Mouse (Mus musculus): ENCODE measurements around the gene Zfp326.
"Not testable (repeated sequence)": the region's sequence is repeated elsewhere in the genome, so short reads cannot be mapped to it uniquely, and the experiment has no call there.

Zfp326 gene

GRCm38 (mm10) chr5:105876068-105876924, at the start of gene Zfp326:
Gene Zfp326, plus strand, starts transcription at chr5:105876565.
- peak; percentile 60 for DNase-seq (ENCODE audit: low spot score)

- no peak for DNase-seq (ENCODE audit: low spot score)
Observed at GRCm38 (mm10) chr5:105826916-105827510, 49.4 kb upstream of the Zfp326 start.

- no peak for DNase-seq (ENCODE audit: low spot score)
Observed at GRCm38 (mm10) chr5:105828050-105828449, 48.3 kb upstream of the Zfp326 start.

DNA sequence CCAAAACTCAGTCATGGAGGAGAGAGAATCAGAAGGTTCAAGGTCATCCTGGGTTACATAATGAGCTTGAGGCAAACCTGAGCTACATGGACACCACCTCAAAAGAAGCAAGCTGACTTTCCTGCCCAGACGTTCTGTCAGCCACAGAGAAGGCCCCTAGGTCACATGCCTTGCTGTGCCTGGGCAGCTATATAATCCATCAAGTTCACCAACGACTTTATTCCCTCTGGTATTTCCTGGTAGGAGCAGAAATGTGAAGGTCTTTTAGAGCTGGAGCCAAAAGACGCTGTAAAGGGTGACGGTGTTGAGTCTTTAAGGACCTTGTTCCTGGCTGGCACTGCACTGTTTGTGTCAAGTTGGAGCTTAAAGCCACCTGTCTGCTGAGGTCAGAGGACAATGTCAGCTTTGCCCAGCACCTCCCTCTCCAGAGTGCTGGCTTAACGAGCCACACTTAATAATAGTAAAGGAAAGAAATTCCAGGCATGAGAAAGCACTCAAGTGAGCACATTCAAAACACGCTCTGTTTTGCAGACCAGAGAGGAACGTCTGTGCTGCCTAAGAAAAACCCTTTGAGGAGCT, 47.3 kb upstream of the Zfp326 start:
- no peak for DNase-seq (ENCODE audit: low spot score)

GRCm38 (mm10) chr5:105832140-105832539, 44.2 kb upstream of the Zfp326 start:
- DNase-seq (ENCODE audit: low spot score): no peak

DNA sequence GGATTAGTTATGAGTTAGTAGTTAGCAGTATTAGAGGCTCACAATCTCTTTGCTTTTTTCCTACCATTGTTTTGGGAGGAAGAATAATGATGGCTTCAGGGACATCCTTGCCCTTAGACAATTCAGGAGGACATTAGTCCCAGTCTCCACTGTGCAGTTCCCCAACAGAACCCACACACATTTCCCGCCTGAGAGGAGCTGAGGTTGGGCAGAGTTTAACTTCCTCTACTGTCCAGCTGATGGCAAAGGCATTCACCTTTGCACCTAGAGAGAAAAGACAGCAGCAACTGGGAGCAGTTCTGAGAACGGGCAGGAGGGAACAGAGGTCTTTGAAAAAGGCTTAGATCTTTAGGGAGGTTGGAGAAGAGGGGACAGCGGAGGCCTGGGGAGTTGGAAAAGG, 42.4 kb upstream of the Zfp326 start:
- no peak for DNase-seq (ENCODE audit: low spot score)

GRCm38 (mm10) chr5:105836006-105836405, 40.4 kb upstream of the Zfp326 start:
- no peak for DNase-seq (ENCODE audit: low spot score)

GRCm38 (mm10) chr5:105839740-105840310, 36.5 kb upstream of the Zfp326 start:
- no peak for DNase-seq (ENCODE audit: low spot score)

GRCm38 (mm10) chr5:105844044-105844753, 32.2 kb upstream of the Zfp326 start:
- DNase-seq (ENCODE audit: low spot score): no peak

DNA sequence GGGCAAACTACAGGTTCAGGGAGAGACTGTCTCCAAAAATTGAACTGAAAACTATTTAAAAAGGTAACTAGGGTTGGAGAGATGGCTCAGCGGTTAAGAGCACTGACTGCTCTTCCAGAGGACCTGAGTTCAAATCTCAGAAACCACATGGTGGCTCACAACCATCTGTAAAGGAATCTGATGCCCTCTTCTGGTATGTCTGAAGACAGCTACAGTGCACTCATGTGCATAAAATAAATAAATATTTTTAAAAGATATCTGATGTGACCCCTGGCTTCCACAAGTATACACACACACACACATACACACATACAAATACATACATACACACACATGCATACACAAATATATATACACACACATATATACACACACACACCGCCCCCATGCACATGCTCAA, 31.3 kb upstream of the Zfp326 start:
- no peak for DNase-seq (ENCODE audit: low spot score)

DNA sequence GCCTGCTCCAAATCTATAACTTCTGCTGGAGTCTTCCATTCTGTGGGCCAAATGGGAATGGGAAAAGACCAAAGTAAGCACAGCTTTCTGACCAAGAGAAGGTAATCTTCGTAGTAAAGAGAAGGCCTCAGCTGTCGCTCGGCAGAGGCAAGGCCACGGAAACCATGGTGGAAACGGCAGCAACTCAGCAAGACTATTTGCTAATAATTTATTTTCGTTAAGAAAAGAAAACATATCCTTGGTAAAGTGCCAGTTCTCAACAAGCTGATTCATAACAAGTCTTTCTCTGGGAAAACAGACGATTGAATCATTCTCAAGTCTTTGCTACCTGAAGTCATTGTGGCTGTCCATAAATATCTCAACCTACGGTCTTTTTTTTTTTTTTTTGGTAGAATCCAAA, 28.6 kb upstream of the Zfp326 start:
- no peak for DNase-seq (ENCODE audit: low spot score)

GRCm38 (mm10) chr5:105849222-105849621, 27.1 kb upstream of the Zfp326 start:
- no peak for DNase-seq (ENCODE audit: low spot score)

DNA sequence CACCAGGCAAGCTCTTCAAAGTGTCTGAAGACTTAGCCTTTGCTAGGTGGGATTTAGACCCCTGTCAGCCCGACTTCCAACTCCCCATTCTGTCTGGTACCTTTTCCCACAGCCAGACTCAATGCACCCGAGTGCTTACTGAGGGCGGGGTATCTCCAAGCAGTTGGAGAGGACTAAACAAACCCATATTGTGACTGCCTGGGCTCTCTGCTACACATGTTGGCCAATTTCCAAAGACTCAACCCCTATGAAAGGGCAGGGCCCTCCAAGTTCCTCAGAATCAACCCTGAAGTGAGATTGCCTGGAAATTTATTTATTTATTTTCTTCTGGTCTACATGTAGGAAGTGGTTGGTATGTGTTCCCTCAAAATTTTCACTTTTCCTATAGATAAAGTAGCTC, 26.7 kb upstream of the Zfp326 start:
- DNase-seq (ENCODE audit: low spot score): no peak

GRCm38 (mm10) chr5:105853271-105853670, 23.1 kb upstream of the Zfp326 start:
- DNase-seq (ENCODE audit: low spot score): no peak

- DNase-seq (ENCODE audit: low spot score): no peak
Observed at GRCm38 (mm10) chr5:105857486-105857885, 18.9 kb upstream of the Zfp326 start.

- no peak for DNase-seq (ENCODE audit: low spot score)
Observed at GRCm38 (mm10) chr5:105858754-105859694, 17.3 kb upstream of the Zfp326 start.

GRCm38 (mm10) chr5:105859716-105860460, 16.5 kb upstream of the Zfp326 start:
- no peak for DNase-seq (ENCODE audit: low spot score)

DNA sequence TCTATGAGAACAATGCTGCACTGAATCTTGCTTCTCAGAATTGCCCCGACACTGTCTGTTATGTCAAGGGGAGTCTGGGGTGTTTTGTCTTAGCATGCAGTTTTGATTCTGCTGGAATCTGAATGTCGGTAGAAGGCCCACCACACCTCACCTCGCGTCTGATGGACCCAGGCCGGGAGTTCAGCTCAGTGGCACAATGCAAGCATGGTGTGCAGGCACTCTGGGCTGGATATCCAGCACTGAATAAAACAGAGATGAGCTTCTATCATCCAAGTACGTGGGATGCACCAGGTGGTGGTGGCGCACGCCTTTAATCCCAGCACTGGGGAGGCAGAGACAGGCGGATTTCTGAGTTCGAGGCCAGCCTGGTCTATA, 15.9 kb upstream of the Zfp326 start:
- DNase-seq (ENCODE audit: low spot score): no peak

- no peak for DNase-seq (ENCODE audit: low spot score)
Observed at GRCm38 (mm10) chr5:105861616-105862015, 14.7 kb upstream of the Zfp326 start.

GRCm38 (mm10) chr5:105865110-105865628, 11.2 kb upstream of the Zfp326 start:
- not testable (repeated sequence) for DNase-seq (ENCODE audit: low spot score)
